Mouse (Mus musculus): ENCODE data around the gene Gpr183. TPM values are rescaled to one million over a fixed set of nuclear protein-coding genes. Genes with fewer than 3 reads are reported as not detected.

Gpr183 gene
- polyA plus RNA-seq, 1 experiment from 2014 or later = 1.5 TPM

DNA sequence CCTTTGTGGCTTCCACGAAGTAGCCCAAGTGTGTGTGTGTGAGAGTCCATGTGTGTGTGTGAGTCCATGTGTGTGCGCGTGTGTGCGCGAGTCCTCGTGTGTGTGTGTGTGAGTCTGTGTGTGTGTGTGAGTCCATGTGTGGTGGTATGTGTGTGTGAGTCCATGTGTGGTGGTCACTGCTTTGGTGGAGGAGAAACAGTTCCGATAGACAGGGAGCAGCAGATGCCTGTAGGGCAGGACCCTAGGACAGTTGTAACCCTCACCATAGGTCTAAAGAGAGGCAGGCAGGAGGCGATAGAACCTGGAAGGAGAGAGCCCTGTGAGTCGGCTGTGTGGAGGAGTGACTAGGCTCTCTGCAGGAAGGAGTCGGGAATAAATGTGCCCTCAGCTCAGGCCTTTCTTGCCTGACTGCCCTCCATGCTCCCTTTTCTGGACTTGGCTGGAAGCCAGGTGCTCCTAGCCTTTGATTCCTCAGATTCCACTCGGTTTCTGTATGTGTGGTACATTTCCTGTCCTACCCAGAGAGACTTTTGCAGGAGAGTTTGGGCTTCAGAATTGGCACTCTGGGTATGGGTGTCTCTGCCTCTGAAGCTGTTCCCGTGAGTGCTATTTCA, 44.4 kb downstream of the Gpr183 start:
- 71% methylated on average over 12 of the region's 12 CpGs for WGBS
- Histone ChIP-seq H3K36me3 (ENCODE audit: control insufficient read depth, insufficient read depth) (no peaks in the 10 kb centered on the region), H3K27ac (ENCODE audit: low read depth, low read length) (no peak overlapping the region), H3K9ac (ENCODE audit: low read depth, low read length) (no peak overlapping the region), H3K4me1 (replicated peaks; ENCODE audit: control insufficient read depth, insufficient read depth, low read length) (no peaks in the 10 kb centered on the region), H3K27me3 (replicated peaks; ENCODE audit: control insufficient read depth, insufficient read depth, low read length) (no peaks in the 10 kb centered on the region), H3K4me2 (replicated peaks; ENCODE audit: low read depth) (no peak overlapping the region), H3K9me3 (ENCODE audit: control insufficient read depth) (no peaks in the 10 kb centered on the region), H3K4me3 (ENCODE audit: low read depth, low read length) (no peak overlapping the region)
- no peak for TF ChIP-seq CTCF (IDR thresholded peaks at IDR 0.05; ENCODE audit: low read depth)
- no peak for ATAC-seq

DNA sequence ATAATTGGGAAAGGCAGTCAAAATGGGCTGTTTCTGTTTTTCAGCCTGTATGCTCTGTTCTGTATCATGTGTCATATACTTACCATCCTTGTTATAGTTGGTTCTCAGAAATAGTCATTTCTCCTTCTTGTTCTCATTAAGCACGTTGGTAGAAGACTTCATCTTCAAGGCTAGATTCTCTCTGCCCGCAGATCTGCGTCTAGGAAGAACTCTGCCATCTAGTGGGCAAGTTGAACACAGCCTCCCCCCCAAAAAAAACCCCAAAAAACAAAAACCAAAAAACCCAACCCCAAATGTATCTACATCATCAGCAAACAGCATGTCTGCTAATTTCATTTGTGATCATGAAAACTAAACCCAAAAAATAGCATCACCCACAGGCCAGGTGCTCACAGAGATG, 45.2 kb downstream of the Gpr183 start:
- WGBS = 11% methylated on average over 3 of the region's 3 CpGs
- no peak overlapping the region for H3K27ac ChIP-seq (ENCODE audit: low read depth, low read length)
- no peak for ATAC-seq
- H3K9me3 ChIP-seq (ENCODE audit: control insufficient read depth) = no peaks in the 10 kb centered on the region
- peak; percentile 75 for TF ChIP-seq CTCF (IDR thresholded peaks at IDR 0.05; ENCODE audit: low read depth)
- H3K4me2 ChIP-seq (replicated peaks; ENCODE audit: low read depth) = no peak overlapping the region
- H3K4me1 ChIP-seq (replicated peaks; ENCODE audit: control insufficient read depth, insufficient read depth, low read length) = no peaks in the 10 kb centered on the region
- H3K4me3 ChIP-seq (ENCODE audit: low read depth, low read length) = no peak overlapping the region
- H3K9ac ChIP-seq (ENCODE audit: low read depth, low read length) = no peak overlapping the region
- no peaks in the 10 kb centered on the region for H3K27me3 ChIP-seq (replicated peaks; ENCODE audit: control insufficient read depth, insufficient read depth, low read length)
- no peaks in the 10 kb centered on the region for H3K36me3 ChIP-seq (ENCODE audit: control insufficient read depth, insufficient read depth)

DNA sequence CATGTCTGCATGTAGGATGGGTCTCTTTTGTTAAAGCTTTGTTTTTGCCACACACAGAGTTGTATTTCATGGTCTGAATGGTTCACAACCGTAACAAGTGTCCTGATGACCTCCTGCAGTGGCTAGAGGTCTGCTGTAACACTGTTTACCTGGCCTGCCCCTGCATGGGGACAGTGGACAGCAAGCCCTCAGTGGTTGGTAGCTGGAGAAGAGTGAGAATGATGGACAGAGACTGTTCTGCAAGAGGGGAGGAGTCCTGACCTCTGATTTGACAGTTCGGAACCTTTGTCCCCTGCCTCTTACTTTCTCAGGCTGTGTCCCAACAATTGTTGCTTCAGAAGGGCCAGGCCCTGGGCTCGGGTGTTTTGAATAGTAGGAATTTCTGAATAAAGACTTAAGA, 46.7 kb downstream of the Gpr183 start:
- 66% methylated on average over 3 of the region's 3 CpGs for WGBS
- Histone ChIP-seq H3K9ac (ENCODE audit: low read depth, low read length) (no peak overlapping the region), H3K9me3 (ENCODE audit: control insufficient read depth) (no peaks in the 10 kb centered on the region), H3K4me1 (replicated peaks; ENCODE audit: control insufficient read depth, insufficient read depth, low read length) (no peaks in the 10 kb centered on the region), H3K4me3 (ENCODE audit: low read depth, low read length) (no peak overlapping the region), H3K27me3 (replicated peaks; ENCODE audit: control insufficient read depth, insufficient read depth, low read length) (no peaks in the 10 kb centered on the region), H3K4me2 (replicated peaks; ENCODE audit: low read depth) (no peak overlapping the region), H3K36me3 (ENCODE audit: control insufficient read depth, insufficient read depth) (no peaks in the 10 kb centered on the region), H3K27ac (ENCODE audit: low read depth, low read length) (no peak overlapping the region; the same call in 1 of the 2 replicates)
- ATAC-seq = no peak
- no peak for TF ChIP-seq CTCF (IDR thresholded peaks at IDR 0.05; ENCODE audit: low read depth)

DNA sequence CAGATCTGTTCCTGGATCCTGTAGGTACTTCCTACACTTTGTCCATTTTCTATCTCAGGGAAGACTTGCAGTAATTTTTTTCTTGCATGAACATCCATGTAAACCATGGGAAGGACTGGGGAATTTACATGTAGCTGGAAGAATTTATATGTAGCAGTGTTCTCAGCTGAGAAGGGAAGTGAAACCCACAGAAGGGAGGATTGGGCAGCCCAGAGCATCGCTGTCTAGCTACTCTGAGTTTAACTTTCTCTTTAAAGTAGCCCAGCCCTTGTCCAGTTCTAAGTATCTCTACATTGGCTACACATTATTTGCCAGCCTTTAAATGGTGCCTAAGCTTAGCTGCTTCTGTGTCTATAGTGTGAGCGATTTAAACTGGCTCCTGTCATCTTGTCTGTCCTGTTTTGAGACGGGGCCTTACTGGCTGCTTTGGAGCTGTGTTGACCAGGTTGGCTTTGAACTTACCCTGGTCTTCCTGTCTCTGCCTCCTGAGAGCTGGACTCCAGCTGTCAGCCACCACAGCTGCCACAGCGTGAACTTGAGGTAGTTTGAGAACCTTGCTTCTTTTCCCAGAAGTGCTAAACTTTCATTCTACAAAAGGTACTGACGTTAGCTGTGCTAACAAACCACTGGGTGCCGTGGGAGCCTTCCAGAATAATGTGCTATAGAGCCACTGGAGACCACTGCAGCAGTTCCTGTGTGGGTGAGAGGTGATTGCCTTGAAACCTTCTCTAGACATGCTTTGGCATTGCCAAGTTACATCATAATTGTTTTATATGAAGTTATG, 48.5 kb downstream of the Gpr183 start:
- Histone ChIP-seq H3K9me3 (ENCODE audit: control insufficient read depth) (no peaks in the 10 kb centered on the region), H3K27me3 (replicated peaks; ENCODE audit: control insufficient read depth, insufficient read depth, low read length) (no peaks in the 10 kb centered on the region), H3K4me2 (replicated peaks; ENCODE audit: low read depth) (no peak overlapping the region), H3K36me3 (ENCODE audit: control insufficient read depth, insufficient read depth) (0 out of 2 replicates have a peak, but pooled peaks cover 5% of the 10 kb centered on the region), H3K9ac (ENCODE audit: low read depth, low read length) (no peak overlapping the region), H3K4me1 (replicated peaks; ENCODE audit: control insufficient read depth, insufficient read depth, low read length) (no peaks in the 10 kb centered on the region), H3K4me3 (ENCODE audit: low read depth, low read length) (no peak overlapping the region), H3K27ac (ENCODE audit: low read depth, low read length) (no peak overlapping the region)
- 92% methylated on average over 6 of the region's 6 CpGs for WGBS
- no peak for TF ChIP-seq CTCF (IDR thresholded peaks at IDR 0.05; ENCODE audit: low read depth)
- no peak for ATAC-seq

GRCm38 (mm10) chr14:121915621-121916020, 49.4 kb downstream of the Gpr183 start, which contains the start of gene Gpr18:
TSS of gene Gpr18 (minus strand) at chr14:121915781.
- H3K36me3 ChIP-seq (ENCODE audit: control insufficient read depth, insufficient read depth) = 0 out of 2 replicates have a peak, but pooled peaks cover 5% of the 10 kb centered on the region
- H3K9ac ChIP-seq (ENCODE audit: low read depth, low read length) = no peak within 1 kb of the TSS
- no peaks in the 10 kb centered on the region for H3K27me3 ChIP-seq (replicated peaks; ENCODE audit: control insufficient read depth, insufficient read depth, low read length)
- no peak within 1 kb of the TSS for H3K4me3 ChIP-seq (ENCODE audit: low read depth, low read length)
- no peak for TF ChIP-seq CTCF (IDR thresholded peaks at IDR 0.05; ENCODE audit: low read depth)
- H3K4me1 ChIP-seq (replicated peaks; ENCODE audit: control insufficient read depth, insufficient read depth, low read length) = no peaks in the 10 kb centered on the region
- ATAC-seq = no peak
- no peaks in the 10 kb centered on the region for H3K9me3 ChIP-seq (ENCODE audit: control insufficient read depth)
- no peak within 1 kb of the TSS for H3K27ac ChIP-seq (ENCODE audit: low read depth, low read length)
- H3K4me2 ChIP-seq (replicated peaks; ENCODE audit: low read depth) = no peak within 1 kb of the TSS
- 68% methylated on average over 8 of the region's 8 CpGs for WGBS

DNA sequence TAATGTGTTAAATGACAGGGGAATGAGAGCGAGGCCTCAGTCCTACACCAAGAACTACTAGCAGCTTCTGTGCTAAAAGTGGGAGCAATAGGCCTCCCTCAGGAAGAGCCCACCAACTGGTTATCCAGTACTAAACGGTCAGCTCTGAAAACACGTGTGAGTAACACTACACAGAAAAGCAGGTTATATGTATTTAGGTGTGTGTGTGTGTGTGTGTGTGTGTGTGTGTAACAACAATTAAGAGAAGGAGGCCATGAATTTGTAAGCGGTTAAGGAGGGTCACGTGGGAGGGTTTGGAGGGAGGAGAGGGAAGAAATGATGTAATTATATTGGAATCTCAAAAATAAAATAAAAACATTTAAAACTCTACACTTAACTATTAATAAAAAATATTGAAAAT, 49.9 kb downstream of the Gpr183 start:
- no peak overlapping the region for H3K9ac ChIP-seq (ENCODE audit: low read depth, low read length)
- H3K4me2 ChIP-seq (replicated peaks; ENCODE audit: low read depth) = no peak overlapping the region
- WGBS = 86% methylated on average over 5 of the region's 5 CpGs

More for the DNA sequence above, 49.9 kb downstream of the Gpr183 start:
- Histone ChIP-seq H3K27me3 (replicated peaks; ENCODE audit: control insufficient read depth, insufficient read depth, low read length) (no peaks in the 10 kb centered on the region), H3K27ac (ENCODE audit: low read depth, low read length) (no peak overlapping the region), H3K36me3 (ENCODE audit: control insufficient read depth, insufficient read depth) (peaks cover 10% of the 10 kb centered on the region; the same call in 1 of the 2 replicates), H3K4me3 (ENCODE audit: low read depth, low read length) (no peak overlapping the region), H3K9me3 (ENCODE audit: control insufficient read depth) (no peaks in the 10 kb centered on the region), H3K4me1 (replicated peaks; ENCODE audit: control insufficient read depth, insufficient read depth, low read length) (no peaks in the 10 kb centered on the region)
- TF ChIP-seq CTCF (IDR thresholded peaks at IDR 0.05; ENCODE audit: low read depth) = no peak
- ATAC-seq = no peak

Data from intestine, postnatal 0 days (tissue).